Mouse (Mus musculus): ENCODE results near the gene Kif21b.

Gene Kif21b

DNA sequence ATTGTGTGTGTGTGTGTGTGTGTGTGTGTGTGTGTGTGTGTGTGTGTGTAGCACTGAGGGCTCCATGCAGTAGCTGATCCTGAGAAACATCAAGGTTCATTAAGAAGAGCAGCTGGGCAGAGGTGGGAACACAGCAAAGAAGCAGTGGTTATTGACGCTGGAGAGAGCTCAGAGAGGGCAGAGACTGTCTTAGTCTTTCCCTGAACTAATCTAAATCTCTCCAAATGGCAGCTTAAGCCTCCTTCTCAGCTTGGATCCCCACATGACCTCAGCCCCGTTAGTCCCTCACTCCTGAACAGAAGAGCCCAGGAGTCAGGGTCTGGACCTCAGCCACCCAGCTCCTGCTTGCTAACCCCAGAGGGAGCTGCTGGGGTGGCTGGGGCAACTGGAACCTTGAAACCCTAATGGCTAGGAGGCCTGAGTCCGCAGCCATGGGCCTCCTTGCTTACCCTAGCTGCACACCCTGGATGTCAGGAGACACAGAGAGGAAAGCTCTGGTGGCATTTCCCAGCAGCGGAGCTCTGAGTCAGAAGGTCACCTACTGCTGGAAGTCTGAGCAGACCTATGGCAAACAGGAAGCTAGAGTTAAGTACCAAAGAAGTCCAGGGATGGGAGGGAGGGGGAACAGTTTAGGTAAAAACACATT is 2.1 kb upstream of the Kif21b start:
- no peak for DNase-seq (ENCODE audit: low read depth, low spot score)

DNA sequence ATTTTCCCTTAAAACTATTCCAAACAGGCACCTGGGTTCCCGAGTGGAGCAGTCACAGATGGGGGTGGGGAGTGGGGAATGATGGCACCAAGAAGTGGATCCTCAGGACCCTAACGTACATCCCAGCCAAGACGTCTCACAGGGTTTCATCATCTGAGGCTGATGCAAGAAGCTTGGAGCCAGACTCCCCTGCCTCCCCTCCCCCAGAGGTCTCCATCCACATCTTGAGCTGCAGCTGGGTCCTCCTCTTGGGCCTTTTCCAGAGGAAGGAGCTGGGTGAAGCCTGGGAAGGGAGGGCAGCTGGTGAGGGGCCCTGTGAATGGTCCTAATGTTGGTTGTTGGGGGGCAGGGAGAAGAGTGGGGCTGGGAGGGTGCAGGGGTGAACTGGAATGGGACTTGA is 1.1 kb upstream of the Kif21b start:
- no peak for DNase-seq (ENCODE audit: low read depth, low spot score)

DNA sequence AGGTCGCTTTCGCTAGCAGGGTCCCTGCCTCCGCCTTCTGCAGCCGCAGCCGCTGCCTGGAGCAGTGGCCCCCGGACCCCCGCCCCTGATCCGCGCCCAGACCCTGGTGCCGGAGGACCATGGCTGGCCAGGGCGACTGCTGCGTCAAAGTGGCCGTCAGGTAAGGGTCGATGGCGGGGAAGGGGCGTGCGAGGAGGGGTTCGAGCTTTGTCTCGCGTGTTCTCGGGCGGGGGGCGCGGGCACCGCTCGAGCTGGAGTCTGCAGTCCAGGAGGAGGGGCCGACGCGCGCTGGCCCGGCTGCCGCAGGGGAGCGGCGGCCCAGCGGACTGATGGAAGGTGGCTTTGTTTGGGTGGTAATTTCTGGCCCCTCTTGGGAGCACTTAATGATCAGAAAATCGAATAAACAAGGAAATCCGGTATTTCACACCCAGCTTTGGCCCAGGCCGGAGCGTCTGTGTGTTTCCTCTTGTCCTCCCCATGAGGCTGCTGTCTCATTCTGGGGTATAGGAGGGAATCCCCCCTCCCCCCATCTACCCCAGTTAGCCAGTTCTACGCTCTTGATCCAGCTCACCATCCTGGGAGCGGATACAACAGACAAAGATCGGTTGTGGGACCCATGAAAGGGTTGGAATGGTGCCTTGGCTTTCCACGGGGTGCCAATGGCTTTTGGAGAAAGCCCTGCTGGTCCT is 558 bp downstream of the Kif21b start:
- DNase-seq (ENCODE audit: low read depth, low spot score): peak; percentile 43

DNA sequence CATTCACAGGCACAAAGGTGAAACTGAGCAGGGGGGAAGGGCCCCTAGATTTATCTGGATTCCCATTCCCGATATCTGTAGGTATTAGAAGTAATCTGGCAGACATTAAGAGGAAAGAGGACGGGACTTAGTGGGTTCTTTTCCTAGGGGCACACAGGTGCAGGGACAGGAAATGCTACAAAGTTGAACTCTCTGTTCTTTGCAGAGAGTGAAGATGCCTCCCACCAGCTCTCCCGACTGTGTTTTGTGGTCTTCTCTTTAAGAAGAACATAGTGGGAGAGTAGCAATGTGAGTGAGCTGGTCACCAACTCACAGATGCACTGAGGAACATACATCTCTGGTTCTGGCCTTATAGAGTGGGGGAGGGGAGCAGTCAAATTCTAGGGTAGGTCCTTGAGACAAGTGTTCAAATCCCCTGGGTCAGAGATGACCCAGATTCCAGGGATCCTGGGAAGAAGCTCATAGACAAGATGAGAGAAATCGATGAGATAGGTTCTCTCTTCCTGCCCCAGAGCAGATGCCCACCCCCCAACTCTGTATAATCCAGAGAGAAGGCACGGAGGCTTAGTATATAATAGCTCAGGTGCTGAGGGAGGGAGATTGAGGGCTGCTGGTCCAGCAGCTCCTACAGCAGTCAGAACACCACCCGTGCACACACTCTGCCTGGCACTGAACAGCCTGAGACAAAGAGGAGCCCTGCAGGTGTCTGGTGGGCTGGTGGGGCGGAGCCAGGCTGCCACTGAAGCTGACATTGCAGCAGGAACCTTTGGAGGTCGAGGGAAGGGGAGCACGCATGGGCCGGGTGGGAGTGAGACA is 1.4 kb downstream of the Kif21b start:
- DNase-seq (ENCODE audit: low read depth, low spot score): peak; percentile 40

DNA sequence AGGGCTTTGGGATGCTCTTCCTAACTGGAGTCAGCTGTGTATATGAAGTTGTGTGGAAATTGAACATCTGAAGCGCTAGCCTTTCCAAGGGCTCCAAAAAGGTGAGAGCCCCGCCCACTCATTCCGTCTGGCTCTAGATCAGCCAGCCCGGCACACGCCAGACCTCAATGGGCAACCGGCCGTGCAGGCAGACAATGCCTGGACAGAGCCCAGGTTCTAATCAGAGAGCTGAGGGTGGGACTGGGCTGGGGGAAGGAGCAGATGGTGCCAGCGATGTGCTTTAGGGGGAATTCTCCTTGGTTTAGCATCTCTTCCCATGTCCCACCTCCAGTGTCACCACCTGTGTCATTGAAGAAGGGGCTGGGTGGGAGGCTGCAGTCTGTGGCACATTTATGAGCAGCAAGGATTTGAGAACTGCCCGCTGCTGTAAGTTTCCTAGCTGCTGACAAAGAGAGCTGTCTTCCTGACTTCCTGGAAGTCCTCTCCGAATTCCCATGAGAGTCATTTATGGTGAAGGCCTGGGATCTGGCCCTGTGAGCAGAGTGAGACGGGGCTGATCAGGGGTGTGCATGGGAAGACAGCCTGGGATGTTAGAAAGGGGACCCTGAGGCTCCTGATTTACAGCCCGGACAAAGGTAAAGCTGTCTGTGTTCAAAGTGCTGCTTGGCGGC is 2.5 kb downstream of the Kif21b start:
- DNase-seq (ENCODE audit: low read depth, low spot score): peak; percentile 28

DNA sequence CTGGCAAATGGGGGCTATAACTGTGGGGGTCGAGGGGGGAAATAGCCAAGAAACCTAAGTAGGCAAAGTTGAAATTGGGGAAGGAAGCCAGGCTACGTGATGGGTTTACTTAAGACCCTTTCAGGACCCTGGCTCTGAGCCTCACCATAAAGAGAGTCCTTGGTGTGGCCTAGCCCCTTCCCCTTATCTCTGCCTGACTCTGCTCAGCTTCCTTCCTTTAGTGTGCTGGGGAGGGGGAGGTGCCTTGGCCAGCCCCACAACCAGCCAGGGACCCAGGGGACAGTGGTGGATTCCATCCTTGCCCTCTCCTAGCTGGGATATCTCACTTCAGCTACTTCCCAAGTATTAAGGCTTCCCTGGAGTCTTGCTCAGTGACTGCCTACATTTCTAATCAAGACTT is 3.4 kb downstream of the Kif21b start:
- DNase-seq (ENCODE audit: low read depth, low spot score): no peak

DNA sequence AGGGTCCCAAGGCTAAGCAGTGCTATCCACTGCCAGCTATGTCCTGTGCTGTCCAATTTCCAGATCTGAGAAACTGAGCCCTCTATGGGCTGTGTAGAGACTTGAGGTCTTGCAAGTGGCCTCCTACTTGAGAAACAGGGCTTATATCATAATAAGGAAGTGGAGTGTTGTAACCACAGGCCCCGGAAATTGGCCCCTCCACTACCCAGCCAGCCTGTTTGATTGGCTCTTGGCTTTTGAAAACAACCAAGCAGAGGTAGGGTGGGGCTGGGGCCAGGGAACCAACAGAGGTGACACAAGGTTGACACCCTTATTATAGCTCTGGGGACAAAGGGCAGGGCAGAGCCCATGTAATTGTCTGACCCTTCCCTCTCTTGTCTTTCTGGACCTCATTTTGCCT is 3.9 kb downstream of the Kif21b start:
- DNase-seq (ENCODE audit: low read depth, low spot score): peak; percentile 89

DNA sequence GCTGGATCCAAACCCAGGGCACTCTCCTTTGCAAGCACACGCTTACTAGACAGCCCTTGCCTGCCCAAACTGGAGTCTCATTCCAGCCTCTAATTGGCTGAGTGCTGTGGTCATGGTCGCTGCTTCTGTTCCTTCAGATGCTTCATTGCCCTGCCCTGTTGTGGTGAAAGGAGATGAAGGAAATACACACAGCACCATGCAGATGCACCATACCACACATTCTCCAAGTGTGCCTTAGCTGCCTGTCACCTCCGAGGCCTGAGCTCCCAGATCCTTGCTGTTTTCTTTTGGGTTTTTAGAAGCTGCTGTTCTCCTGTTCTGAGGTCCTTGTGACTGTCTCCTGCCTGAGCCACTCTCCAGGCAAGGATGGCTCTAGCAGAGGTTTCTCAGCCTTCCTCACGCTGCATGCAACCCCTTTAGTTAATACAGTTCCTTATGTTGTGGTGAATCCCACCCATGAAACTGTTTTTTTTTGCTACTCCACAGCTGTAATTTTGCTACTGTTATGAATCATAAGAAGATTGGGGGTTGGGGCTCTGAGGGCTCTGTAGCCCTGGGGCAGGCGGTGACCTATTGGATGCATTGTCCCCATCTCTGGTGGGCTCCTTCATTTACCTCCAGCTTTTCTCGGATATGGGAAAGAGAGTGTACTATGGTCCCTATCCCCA is 4.7 kb downstream of the Kif21b start:
- peak; percentile 48 for DNase-seq (ENCODE audit: low read depth, low spot score)

DNA sequence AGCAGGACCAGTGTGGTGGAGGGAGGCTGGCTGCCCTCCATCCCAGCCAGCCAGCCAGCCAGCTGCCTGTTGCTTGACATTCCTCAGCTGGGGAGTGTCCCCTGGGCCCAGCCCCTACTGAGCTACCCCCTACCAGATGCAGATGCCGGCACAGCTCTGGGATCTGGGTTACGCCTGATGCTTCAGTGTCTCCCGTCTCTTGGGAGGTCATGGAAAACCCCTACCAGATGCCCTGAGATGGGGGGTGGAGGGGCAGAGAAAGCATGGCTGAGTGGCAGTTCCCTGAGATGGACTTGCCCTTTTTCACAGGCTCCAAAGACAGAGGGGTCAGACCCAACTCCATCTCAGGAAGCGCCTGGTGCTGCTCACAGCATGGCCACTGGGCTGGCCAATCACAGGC is 5.4 kb downstream of the Kif21b start:
- DNase-seq (ENCODE audit: low read depth, low spot score): peak; percentile 28

DNA sequence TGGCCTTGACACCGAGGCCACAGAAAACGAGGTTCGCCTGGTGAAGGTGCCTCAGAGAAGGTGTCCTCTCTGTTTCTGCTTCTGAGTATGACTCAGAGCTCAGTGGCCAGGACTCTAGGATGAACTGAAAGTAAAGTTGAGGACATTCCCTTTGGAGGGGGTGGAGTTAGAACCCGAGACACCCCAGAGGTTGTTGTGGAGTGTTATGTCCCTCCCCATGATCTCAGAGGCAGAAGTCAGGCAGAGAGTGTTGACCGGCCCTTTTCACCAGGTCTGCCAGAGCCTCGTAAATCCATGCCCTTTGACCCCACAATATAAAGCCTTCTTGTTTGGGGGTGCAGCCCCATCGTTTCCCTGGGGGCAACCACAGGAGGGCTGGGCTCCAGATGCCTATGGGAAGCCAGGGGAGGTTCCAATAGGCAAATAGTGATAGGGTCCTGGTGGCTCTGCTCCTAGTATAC is 5.9 kb downstream of the Kif21b start:
- DNase-seq (ENCODE audit: low read depth, low spot score): peak; percentile 42

DNA sequence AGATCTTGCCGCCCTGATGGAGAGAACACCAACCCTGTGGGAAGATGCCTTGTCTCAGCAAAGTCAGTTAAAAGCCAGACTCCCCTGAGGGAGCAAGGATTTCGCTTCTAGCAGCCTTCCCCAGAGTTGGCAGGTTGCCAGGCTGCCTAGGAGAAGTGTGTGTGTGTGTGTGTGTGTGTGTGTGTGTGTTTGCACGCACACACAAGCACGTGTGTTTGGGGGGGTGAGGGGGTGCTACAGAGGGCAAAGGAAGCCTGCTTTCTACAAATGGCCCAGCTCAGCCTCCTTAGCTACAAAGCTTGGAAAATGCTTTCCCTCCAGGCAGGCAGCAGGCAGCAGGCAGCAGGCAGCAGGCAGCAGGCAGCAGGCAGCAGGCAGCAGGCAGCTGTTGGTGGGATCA is 6.4 kb downstream of the Kif21b start:
- DNase-seq (ENCODE audit: low read depth, low spot score): peak; percentile 76

DNA sequence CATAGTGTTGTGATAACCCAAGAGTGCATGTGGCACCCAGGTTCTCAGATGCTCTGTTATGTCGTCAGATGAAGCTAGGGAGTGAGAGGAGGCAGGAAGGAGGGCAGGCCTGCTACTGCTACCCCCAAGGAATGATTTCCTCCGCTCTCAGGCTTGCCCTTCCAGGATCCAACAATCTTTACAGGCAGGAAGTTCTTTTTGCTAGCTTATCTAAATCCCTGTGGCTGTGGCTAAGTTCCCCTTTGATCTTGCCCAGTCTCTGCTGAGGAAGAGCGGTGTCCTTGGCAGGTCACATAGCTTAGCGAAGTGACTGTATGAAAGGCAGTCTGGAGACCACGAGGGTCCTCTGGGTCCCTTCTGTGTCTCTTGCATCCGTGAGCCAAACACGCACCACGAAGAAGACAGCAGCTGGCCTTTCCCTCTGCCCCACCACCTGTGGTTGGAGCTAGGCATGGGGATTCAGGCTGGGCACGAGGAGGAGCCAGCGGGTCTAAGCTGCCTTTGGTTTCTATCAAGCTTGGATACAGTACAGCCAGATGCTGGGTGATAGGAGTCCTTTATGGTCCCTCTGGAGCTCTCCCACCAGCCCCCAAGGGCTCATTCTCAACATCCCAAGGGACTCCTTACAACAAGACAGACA is 7.1 kb downstream of the Kif21b start:
- DNase-seq (ENCODE audit: low read depth, low spot score): peak; percentile 48

DNA sequence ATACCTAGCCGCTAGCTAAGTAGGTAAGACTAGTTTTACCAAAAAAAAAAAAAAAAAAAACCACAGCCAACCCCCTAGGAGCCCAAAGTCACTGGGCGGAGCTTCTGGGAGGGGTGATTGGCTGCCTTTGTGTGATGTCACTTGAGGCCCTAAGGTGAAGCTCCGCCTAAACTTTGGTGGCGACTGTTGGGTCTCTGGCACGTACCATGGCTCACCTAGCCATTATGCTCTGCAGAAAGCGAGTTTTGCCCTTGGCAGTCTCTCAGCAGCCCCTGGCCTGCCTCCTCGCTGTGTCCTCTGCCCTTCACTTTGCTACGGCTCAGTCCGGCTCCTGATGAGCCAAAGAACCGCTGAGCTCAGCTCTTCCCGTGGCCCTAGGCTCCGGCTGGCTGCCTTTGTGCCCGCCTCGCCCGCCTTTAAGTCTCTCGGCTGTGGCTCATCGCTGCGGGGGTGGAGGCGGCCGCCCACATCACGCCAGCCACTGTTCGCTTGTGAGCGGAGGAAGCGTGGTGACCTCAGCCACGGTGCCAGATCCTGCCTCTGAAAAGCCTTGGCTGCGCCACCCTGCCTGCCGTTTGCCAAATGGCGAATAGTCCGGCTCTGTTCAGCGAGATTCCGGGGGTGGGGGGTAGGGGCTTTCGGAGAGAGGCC is 8.9 kb downstream of the Kif21b start:
- peak; percentile 94 for DNase-seq (ENCODE audit: low read depth, low spot score)

DNA sequence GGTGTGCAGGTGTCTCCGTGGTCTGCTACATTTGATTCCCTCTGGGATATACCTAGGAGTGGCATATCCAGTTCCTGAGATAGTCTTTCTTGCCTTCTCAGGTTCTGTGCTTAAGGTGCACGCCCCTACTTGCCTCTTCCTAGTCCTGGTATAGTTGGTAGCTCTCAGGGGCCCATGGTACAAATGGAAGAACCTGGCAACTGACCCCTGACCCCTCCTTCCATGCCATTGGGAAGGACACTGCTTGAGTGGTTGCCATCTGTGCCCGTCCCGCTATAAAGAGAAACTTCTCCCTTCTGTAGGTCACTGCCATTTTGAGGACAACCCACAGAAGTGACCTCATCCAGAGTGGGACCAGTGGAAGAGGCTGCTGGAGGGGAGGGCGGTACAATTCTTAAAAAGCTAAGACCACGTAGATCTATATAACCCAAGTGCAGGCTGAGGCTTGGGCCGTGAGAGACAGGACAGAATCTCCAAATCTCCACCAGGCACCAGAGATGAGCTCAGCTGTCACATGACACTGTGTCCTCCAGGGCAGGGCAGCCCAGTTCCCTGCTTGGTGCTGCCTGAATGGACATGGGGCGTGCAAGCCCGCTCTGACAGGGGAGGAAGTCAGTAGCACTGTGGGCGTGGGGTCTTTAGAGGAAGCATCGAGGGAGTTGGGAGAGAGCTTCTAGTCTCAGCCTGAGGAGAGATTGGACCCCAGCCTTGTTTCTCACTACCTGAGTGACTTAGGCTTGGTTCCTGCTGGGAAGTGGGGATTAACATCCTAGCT is 10.2 kb downstream of the Kif21b start:
- DNase-seq (ENCODE audit: low read depth, low spot score): peak; percentile 22

DNA sequence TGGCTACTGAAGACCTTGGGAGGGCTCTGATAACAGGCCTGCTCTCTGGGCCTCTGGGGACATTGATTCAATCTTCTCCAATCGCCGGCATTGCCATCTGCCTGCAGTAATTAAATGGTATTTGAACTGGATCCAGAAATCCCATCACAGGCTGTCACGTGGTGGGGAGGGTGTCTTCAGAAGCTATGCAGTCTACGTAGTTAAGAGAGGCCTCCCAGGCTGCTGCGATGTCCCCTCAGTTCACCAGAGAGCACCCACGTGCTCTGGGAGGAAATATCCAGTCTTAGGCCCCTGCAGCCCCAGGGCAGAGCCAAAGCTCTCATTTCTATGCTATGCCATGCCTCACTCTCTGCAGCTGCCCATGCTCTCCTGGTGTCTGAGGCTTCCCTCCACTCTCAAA is 11.1 kb downstream of the Kif21b start:
- no peak for DNase-seq (ENCODE audit: low read depth, low spot score)

DNA sequence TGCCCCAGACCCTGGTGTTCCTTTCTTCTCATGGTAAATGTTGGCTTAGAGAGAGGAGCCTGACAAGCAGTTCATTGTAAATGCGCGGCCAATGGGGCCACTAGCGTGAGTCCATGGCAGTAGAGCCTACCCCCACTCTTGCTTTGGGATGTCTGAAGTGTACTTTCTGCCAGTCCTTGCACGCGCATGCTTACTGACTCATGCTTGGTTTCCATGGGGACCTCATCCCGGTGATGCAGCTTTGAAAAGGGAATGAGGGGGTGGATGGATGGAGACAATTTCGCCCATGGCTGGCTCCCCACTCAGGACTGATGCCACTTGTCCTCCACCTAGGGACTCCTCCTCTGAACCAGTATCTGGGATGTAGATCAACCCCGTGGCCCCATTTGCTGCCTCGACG is 12.3 kb downstream of the Kif21b start:
- no peak for DNase-seq (ENCODE audit: low read depth, low spot score)

DNA sequence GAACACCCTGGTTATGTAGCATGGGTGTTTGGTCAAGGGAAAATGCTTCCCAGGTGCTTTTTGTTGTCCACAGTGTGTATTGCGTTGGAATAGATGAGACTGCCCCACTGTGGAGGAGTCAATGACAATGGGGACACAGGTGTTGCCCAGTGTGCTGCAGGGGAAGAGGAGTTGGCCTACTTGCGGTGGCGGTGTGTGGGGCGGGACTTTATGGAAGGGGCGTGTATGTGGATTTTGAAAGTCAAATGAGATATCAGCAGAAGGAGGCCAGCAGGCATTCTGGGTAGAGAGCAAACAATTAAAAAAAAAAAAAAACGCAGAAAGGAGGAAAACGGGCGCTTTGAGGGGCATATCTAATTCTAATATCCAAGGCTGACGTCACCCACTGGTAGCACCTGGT is 18.5 kb downstream of the Kif21b start:
- no peak for DNase-seq (ENCODE audit: low read depth, low spot score)

DNA sequence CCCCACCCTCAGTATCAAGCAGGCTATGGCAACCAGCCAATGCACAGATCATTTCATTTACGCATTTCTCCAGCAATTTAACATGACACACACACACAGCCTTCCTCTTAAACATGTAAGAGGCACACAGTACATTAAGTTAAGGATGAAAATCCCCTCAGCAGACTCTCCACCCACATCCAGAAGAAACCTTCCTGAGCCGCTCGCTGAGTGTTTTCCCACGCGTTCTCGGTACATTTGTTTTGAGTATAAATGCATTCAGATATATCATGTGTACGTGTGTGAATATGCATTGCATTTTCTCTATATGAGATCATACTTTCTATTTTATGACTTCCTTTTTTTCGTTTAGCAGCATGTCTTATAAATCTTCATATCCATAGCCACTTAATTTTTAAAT is 20.2 kb downstream of the Kif21b start:
- no peak for DNase-seq (ENCODE audit: low read depth, low spot score)

DNA sequence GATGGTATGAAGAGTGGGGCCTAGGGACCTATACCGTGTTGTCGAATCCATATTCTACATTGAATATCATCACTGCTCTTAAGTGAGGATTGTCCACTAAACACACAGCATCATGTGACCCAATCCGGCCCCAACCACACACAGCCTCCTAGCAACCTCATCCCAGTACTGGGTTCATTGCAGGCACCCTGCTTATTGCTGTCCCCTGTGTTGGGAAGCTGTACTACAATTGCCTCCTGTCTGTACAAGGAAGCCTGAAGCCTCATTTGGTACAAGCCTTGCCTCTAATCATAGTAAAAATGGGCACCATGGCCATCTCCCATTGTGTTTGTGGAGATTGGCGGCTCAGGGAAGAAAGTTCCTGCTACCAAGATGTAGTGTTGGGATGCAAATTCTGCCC is 25.1 kb downstream of the Kif21b start:
- no peak for DNase-seq (ENCODE audit: low read depth, low spot score)

DNA sequence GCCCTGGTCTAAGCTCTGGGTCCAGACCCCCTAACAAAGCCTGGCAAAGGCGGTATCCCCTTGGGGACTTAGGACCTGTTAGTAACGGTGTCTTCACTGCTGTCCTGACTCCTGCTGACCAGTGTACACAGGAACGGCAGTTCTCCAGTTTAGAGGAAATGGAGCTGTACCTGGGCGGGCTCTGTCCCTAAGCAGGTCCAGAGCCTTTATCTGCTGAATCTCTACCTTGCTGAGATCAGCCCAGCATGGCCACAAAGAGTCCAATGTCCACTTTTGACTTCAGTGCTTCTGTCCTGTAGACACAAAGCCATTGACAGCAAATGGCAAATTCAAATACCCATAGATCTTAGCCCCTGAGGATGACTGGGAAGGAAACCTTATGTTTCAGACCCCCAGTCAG is 25.8 kb downstream of the Kif21b start:
- no peak for DNase-seq (ENCODE audit: low read depth, low spot score)
